Mouse (Mus musculus) cortical plate, adult 2 months (tissue): Measurements from ENCODE around the gene Vps37b.

Experiments
- CTCF ChIP-seq: fragments of 200-500 bp; IDR thresholded peaks from 2 replicates; pipeline ENCODE4 v1.5.1; 2011; ENCODE audit warnings: mild to moderate bottlenecking, control low read depth, low read length; ENCODE audit not compliant: insufficient read depth; ENCODE audit errors: extremely low read depth
- POLR2A ChIP-seq: fragments of 200-500 bp; IDR thresholded peaks from 2 replicates; pipeline ENCODE4 v1.6.1; 2011; ENCODE audit warnings: mild to moderate bottlenecking, low read length, control low read depth; ENCODE audit not compliant: insufficient read depth; ENCODE audit errors: extremely low read depth

DNA sequence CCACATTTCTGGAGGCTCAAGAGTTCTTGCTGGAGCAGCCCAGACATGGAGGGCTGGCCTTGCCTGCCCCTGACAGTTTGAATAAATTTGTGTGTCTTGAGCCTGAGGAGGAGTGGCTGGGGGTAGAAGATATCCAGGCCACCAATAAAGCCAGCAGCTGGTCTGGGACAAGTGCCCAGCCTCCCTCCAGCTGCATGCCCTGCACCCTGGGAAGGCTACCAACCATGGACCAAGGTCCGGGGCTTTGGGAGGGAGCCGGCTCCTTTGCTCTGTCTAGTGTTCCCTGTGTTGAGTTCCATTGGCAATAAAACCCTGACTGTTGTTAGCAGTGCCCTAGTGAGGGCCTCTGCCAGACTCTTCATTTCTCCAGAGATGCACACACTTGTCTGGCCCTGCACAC is 29.2 kb downstream of the Vps37b start:
- TF ChIP-seq POLR2A (no peak), CTCF (no peak)
